ENCODE assay signal across 9 mouse cellular contexts in genomic region chrX:36830271-36830670, GRCm38 (mm10). TPM values are rescaled to one million over a fixed set of nuclear protein-coding genes. Genes with fewer than 3 reads are reported as not detected.
DNase-seq lines count a peak whose midpoint lies in the region; ATAC-seq and TF ChIP-seq lines count a peak whose summit lies in the region.
"Had no signal": no experiment of that assay in that cellular context is flagged by ENCODE, and none has a peak within 500 bp of the region (broad histone marks: within the 10 kb centered on the region; RNA-seq: fewer than 3 reads in every experiment).

No protein-coding gene starts in this region.

- no peaks in the 10 kb centered on the region for H3K36me3 ChIP-seq in forebrain, embryonic 11.5 days (ENCODE audit: control insufficient read depth, insufficient read depth, low read length)
- H3K36me3 ChIP-seq: hindbrain, embryonic 15.5 days had no signal

- H3K9me3 ChIP-seq in forebrain, embryonic 11.5 days (ENCODE audit: control insufficient read depth, low read length): no peaks in the 10 kb centered on the region
- H3K9me3 ChIP-seq: hindbrain, embryonic 15.5 days had no signal

- H3K27ac ChIP-seq in left cerebral cortex, adult 2 months: no peak overlapping the region
- no peak overlapping the region for H3K27ac ChIP-seq in forebrain, embryonic 11.5 days (ENCODE audit: low read depth, low read length)
- H3K27ac ChIP-seq: hindbrain, embryonic 15.5 days had no signal

- no peaks in the 10 kb centered on the region for H3K4me1 ChIP-seq in forebrain, embryonic 11.5 days (replicated peaks; ENCODE audit: control insufficient read depth, insufficient read depth, low read length)
- H3K4me1 ChIP-seq: hindbrain, embryonic 15.5 days had no signal

- no peak overlapping the region for H3K4me3 ChIP-seq in left cerebral cortex, adult 2 months
- no peak overlapping the region for H3K4me3 ChIP-seq in forebrain, embryonic 11.5 days (ENCODE audit: low read depth, low read length)
- H3K4me3 ChIP-seq: hindbrain, embryonic 15.5 days had no signal

- no peak for DNase-seq in left cerebral cortex, adult 2 months (ENCODE audit: extremely low spot score in 1 of 2, low spot score in 2 of 2)
- DNase-seq in left cerebral cortex, adult 9 months (ENCODE audit: low spot score in 2 of 2): no peak
- DNase-seq in ZHBTc4 (ENCODE audit: low read depth, low spot score): peak; percentile 25
- peak; percentile 44 for DNase-seq in fibroblast of lung, adult 2 months (ENCODE audit: low read depth)
- peak; percentile 67 to 76 for DNase-seq in kidney, postnatal 4 days
- peak; percentile 29 to 65 for DNase-seq in urinary bladder, postnatal 4 days (ENCODE audit: low spot score in 2 of 2)
- DNase-seq in forebrain, embryonic 11.5 days (ENCODE audit: low spot score): no peak
- DNase-seq in spleen, postnatal 4 days (ENCODE audit: low spot score in 2 of 2): no peak

- H3K4me2 ChIP-seq in forebrain, embryonic 11.5 days (ENCODE audit: low read depth, low read length, severe bottlenecking): no peak overlapping the region
- H3K4me2 ChIP-seq: hindbrain, embryonic 15.5 days had no signal

- H3K9ac ChIP-seq in forebrain, embryonic 11.5 days (ENCODE audit: low read length): no peak overlapping the region
- H3K9ac ChIP-seq: hindbrain, embryonic 15.5 days had no signal

- 33% methylated on average over 5 of the region's 5 CpGs for WGBS in forebrain, embryonic 11.5 days

- peak; percentile 19 for TF ChIP-seq CTCF in left cerebral cortex, adult 2 months (IDR thresholded peaks at IDR 0.05)

- no peak for ATAC-seq in forebrain, embryonic 11.5 days (replicated peaks; ENCODE audit: low FRiP score)

- intact Hi-C loops in left cerebral cortex, adult 2 months (cut with DNase I): loop anchor here (5.0 to 10.0 kb wide), 3 partner anchors 72 to 325 kb away; partner anchors contain the start of gene Nkrf

- H3K27me3 ChIP-seq in forebrain, embryonic 11.5 days (ENCODE audit: control insufficient read depth, insufficient read depth, low read length): no peaks in the 10 kb centered on the region
- H3K27me3 ChIP-seq: hindbrain, embryonic 15.5 days had no signal

RNA-seq across cellular contexts. Expression of gene Slc25a5, which starts 34.8 kb away (rescaled TPM):
- 100 to 1,000 TPM; 302 to 310 TPM for total RNA-seq in left cerebral cortex, adult 2 months (2021)
- 819 and 859 TPM in 2 replicates for polyA plus RNA-seq in forebrain, embryonic 11.5 days (2014; fragmentation: Nextera tagmentation; extraction: Ambion mirVana)

RNA-seq across cellular contexts. Expression of gene Ube2a, which starts 43.4 kb away (rescaled TPM):
- total RNA-seq in left cerebral cortex, adult 2 months (2021): 10 to 100 TPM; 42.3 to 44.0 TPM
- 119 and 121 TPM in 2 replicates for polyA plus RNA-seq in forebrain, embryonic 11.5 days (2014; fragmentation: Nextera tagmentation; extraction: Ambion mirVana)

RNA-seq across cellular contexts. Expression of gene C330007P06Rik, which starts 43.6 kb away (rescaled TPM):
- 10 to 100 TPM; 36.6 to 37.7 TPM for total RNA-seq in left cerebral cortex, adult 2 months (2021)
- polyA plus RNA-seq in forebrain, embryonic 11.5 days (2014; fragmentation: Nextera tagmentation; extraction: Ambion mirVana): 35.5 and 36.2 TPM in 2 replicates

Comparison
In these comparisons a context has a peak if more than half of its experiments do, and no peak if none do; other contexts are left out.
1. DNase-seq: peak in ZHBTc4 (single experiment), fibroblast of lung, adult 2 months (single experiment), kidney, postnatal 4 days (2 of 2) and urinary bladder, postnatal 4 days (2 of 2); none in left cerebral cortex, adult 2 months (0 of 2), left cerebral cortex, adult 9 months (0 of 2), forebrain, embryonic 11.5 days (single experiment) and spleen, postnatal 4 days (0 of 2).